ENCODE assay signal across 20 mouse cellular contexts in genomic region chr14:79280456-79280855, GRCm38 (mm10). TPM values are rescaled to one million over a fixed set of nuclear protein-coding genes. Genes with fewer than 3 reads are reported as not detected.
DNase-seq lines count a peak whose midpoint lies in the region; ATAC-seq and TF ChIP-seq lines count a peak whose summit lies in the region.
"Had no signal": no experiment of that assay in that cellular context is flagged by ENCODE, and none has a peak within 500 bp of the region (broad histone marks: within the 10 kb centered on the region; RNA-seq: fewer than 3 reads in every experiment).

No protein-coding gene starts in this region.

- no peaks in the 10 kb centered on the region for H3K79me2 ChIP-seq in CH12.LX (replicated peaks; ENCODE audit: control insufficient read depth, extremely low read depth, insufficient read depth, poor library complexity, severe bottlenecking)

- TF ChIP-seq EP300 in CH12.LX (IDR thresholded peaks at IDR 0.05; ENCODE audit: low read length): no peak

- no peaks in the 10 kb centered on the region for H3K27me3 ChIP-seq in kidney, embryonic 15.5 days
- H3K27me3 ChIP-seq in CH12.LX (replicated peaks): no peaks in the 10 kb centered on the region
- H3K27me3 ChIP-seq in forebrain, embryonic 11.5 days (ENCODE audit: control insufficient read depth, insufficient read depth, low read length): no peaks in the 10 kb centered on the region
- H3K27me3 ChIP-seq: neural tube, embryonic 15.5 days; Patski had no signal

- DNase-seq in kidney, postnatal 36 days: no peak
- DNase-seq in CH12.LX (ENCODE audit: extremely low read depth): no peak
- DNase-seq in induced T-regulatory cell, adult 2 months (ENCODE audit: low read depth): peak; percentile 46
- DNase-seq in thymus, postnatal 25 days: peak; percentile 85
- DNase-seq in heart, postnatal 36 days: no peak
- DNase-seq in forebrain, embryonic 11.5 days (ENCODE audit: low spot score): no peak
- DNase-seq: cerebellum, adult 8-10 months; embryo, embryonic 11 days; heart, postnatal 14 days; right cerebral cortex, adult 18-20 months had no signal

- H3K9me3 ChIP-seq in kidney, embryonic 15.5 days (replicated peaks): no peaks in the 10 kb centered on the region; the same call in 1 of the 2 replicates
- H3K9me3 ChIP-seq in CH12.LX (replicated peaks; ENCODE audit: low read length): no peaks in the 10 kb centered on the region
- H3K9me3 ChIP-seq in forebrain, embryonic 11.5 days (ENCODE audit: control insufficient read depth, low read length): no peaks in the 10 kb centered on the region
- H3K9me3 ChIP-seq: neural tube, embryonic 15.5 days had no signal

- TF ChIP-seq CTCF in CH12.LX (conservative IDR thresholded peaks at IDR 0.05 in 1 of 2, IDR thresholded peaks at IDR 0.05 in 1 of 2; ENCODE audit: low read depth in 2 of 2, low read length in 2 of 2): no peak

- no peaks in the 10 kb centered on the region for H3K36me3 ChIP-seq in kidney, embryonic 15.5 days
- no peaks in the 10 kb centered on the region for H3K36me3 ChIP-seq in CH12.LX (replicated peaks in 1 of 2; ENCODE audit: control insufficient read depth in 1 of 2, insufficient read depth in 1 of 2, low read length in 1 of 2)
- H3K36me3 ChIP-seq in forebrain, embryonic 11.5 days (ENCODE audit: control insufficient read depth, insufficient read depth, low read length): no peaks in the 10 kb centered on the region
- H3K36me3 ChIP-seq: neural tube, embryonic 15.5 days had no signal

- no peak for TF ChIP-seq RAD21 in CH12.LX (IDR thresholded peaks at IDR 0.05; ENCODE audit: low read depth, low read length)

- 0 out of 2 replicates have a peak overlapping the region, but pooled peaks have one; percentile 9 for H3K27ac ChIP-seq in kidney, embryonic 15.5 days
- no peak overlapping the region for H3K27ac ChIP-seq in CH12.LX (ENCODE audit: insufficient read depth, low read depth)
- no peak overlapping the region for H3K27ac ChIP-seq in forebrain, embryonic 11.5 days (ENCODE audit: low read depth, low read length)
- H3K27ac ChIP-seq: neural tube, embryonic 15.5 days had no signal

- H3K9ac ChIP-seq in kidney, embryonic 15.5 days: no peak overlapping the region
- H3K9ac ChIP-seq in CH12.LX (ENCODE audit: insufficient read depth, low read depth): no peak overlapping the region
- H3K9ac ChIP-seq in forebrain, embryonic 11.5 days (ENCODE audit: low read length): no peak overlapping the region
- H3K9ac ChIP-seq: neural tube, embryonic 15.5 days had no signal

- H3K4me3 ChIP-seq in kidney, embryonic 15.5 days (replicated peaks): no peak overlapping the region
- H3K4me3 ChIP-seq in CH12.LX (replicated peaks in 1 of 3; ENCODE audit: low read depth in 2 of 3, low read length in 2 of 3, poor library complexity in 1 of 3): no peak overlapping the region
- no peak overlapping the region for H3K4me3 ChIP-seq in forebrain, embryonic 11.5 days (ENCODE audit: low read depth, low read length)
- H3K4me3 ChIP-seq: neural tube, embryonic 15.5 days had no signal

- in situ Hi-C loops in CH12.LX (cut with MboI; ENCODE audit: low pct_ligation_motif_present, low pct_unique_long_range_greater_than_20kb, low sequenced_read_pairs): no loop called here

- no peak for TF ChIP-seq POLR2A in CH12.LX (IDR thresholded peaks at IDR 0.05; ENCODE audit: low read depth, low read length)

- 68% methylated on average over 9 of the region's 9 CpGs for WGBS in kidney, embryonic 15.5 days
- WGBS in forebrain, embryonic 11.5 days: 90% methylated on average over 9 of the region's 9 CpGs

- H3K4me1 ChIP-seq in kidney, embryonic 15.5 days: peaks cover 19% of the 10 kb centered on the region; the same call in 1 of the 2 replicates
- H3K4me1 ChIP-seq in CH12.LX (ENCODE audit: control insufficient read depth in 1 of 2, insufficient read depth in 2 of 2): peaks cover 4 to 7% of the 10 kb centered on the region in 2 experiments; a peak in 1 of 4 replicates
- H3K4me1 ChIP-seq in forebrain, embryonic 11.5 days (replicated peaks; ENCODE audit: control insufficient read depth, insufficient read depth, low read length): peaks cover 2% of the 10 kb centered on the region; the same call in 1 of the 2 replicates

- dilution Hi-C loops in CH12.LX (cut with MboI; ENCODE audit: extremely low pct_ligation_motif_present, extremely low pct_unique_long_range_greater_than_20kb, low sequenced_read_pairs): no loop called here

- H3K4me2 ChIP-seq in kidney, embryonic 15.5 days: no peak overlapping the region
- H3K4me2 ChIP-seq in CH12.LX (ENCODE audit: insufficient read depth, low read depth, poor library complexity, severe bottlenecking): no peak overlapping the region
- no peak overlapping the region for H3K4me2 ChIP-seq in forebrain, embryonic 11.5 days (ENCODE audit: low read depth, low read length, severe bottlenecking)
- H3K4me2 ChIP-seq: neural tube, embryonic 15.5 days had no signal

- intact Hi-C loops in heart, postnatal 36 days (cut with DNase I): no loop called here

- peak; percentile 35; the same call in 1 of the 2 replicates for ATAC-seq in kidney, embryonic 15.5 days (replicated peaks; ENCODE audit: low FRiP score)
- ATAC-seq in forebrain, embryonic 11.5 days (replicated peaks; ENCODE audit: low FRiP score): no peak
- ATAC-seq: Patski had no signal

TF ChIP-seq in CH12.LX, 34 proteins besides CTCF, POLR2A, EP300 and RAD21:
- TF ChIP-seq ZC3H11A (IDR thresholded peaks at IDR 0.05; ENCODE audit: low read depth, low read length) (no peak), MAFK (IDR thresholded peaks at IDR 0.05; ENCODE audit: insufficient replicate concordance, low read length) (no peak), UBTF (IDR thresholded peaks at IDR 0.05; ENCODE audit: low read depth, low read length) (no peak), TBP (conservative IDR thresholded peaks at IDR 0.05; ENCODE audit: low read depth, low read length) (peak; percentile 66; the same call in 1 of the 2 replicates), ELF1 (IDR thresholded peaks at IDR 0.05; ENCODE audit: low read depth, low read length) (no peak)

RNA-seq across cellular contexts. Expression of gene Rgcc, which starts 21.0 kb away (rescaled TPM):
- polyA plus RNA-seq in kidney, embryonic 15.5 days (2015; fragmentation: Nextera tagmentation; extraction: Ambion mirVana): 28.7 and 29.7 TPM in 2 replicates
- total RNA-seq in CH12.LX (2012; rRNA removed): 1.6 and 2.2 TPM in 2 replicates
- total RNA-seq in CH12.LX (2014; rRNA removed): 3.3 and 5.2 TPM in 2 replicates
- 1.2 and 2.3 TPM in 2 replicates for polyA plus RNA-seq in CH12.LX (2012; ENCODE audit: insufficient read length, low read depth)
- 10 to 100 TPM; 54.7 to 54.8 TPM for total RNA-seq in heart, postnatal 36 days (2021)
- polyA plus RNA-seq in forebrain, embryonic 11.5 days (2014; fragmentation: Nextera tagmentation; extraction: Ambion mirVana): 72.4 and 75.8 TPM in 2 replicates

RNA-seq across cellular contexts. Expression of gene Zfp957, which starts 33.3 kb away (rescaled TPM):
- 0.14 TPM in 1 of 2 replicates, not detected in the other for polyA plus RNA-seq in kidney, embryonic 15.5 days (2015; fragmentation: Nextera tagmentation; extraction: Ambion mirVana)
- total RNA-seq in CH12.LX (2012; rRNA removed): not detected in 2 replicates
- total RNA-seq in CH12.LX (2014; rRNA removed): not detected in 2 replicates
- polyA plus RNA-seq in CH12.LX (2012; ENCODE audit: insufficient read length, low read depth): not detected in 2 replicates
- total RNA-seq in heart, postnatal 36 days (2021): not detected
- not detected in 2 replicates for polyA plus RNA-seq in forebrain, embryonic 11.5 days (2014; fragmentation: Nextera tagmentation; extraction: Ambion mirVana)
- total RNA-seq: adrenal gland, adult 18-20 months; granulocyte monocyte progenitor cell, adult 5-6 weeks; heart, postnatal 14 days; layer of hippocampus, adult 18-20 months; left cerebral cortex, postnatal 10 days; liver, adult 2 months; megakaryocyte, adult 5-6 weeks had no signal
- polyA plus RNA-seq: liver, adult 2 months; lung, embryonic 16.5 days; neural tube, embryonic 15.5 days had no signal

Comparison
In these comparisons a context has a peak if more than half of its experiments do, and no peak if none do; other contexts are left out.
1. DNase-seq: peak in induced T-regulatory cell, adult 2 months (single experiment) and thymus, postnatal 25 days (single experiment); none in kidney, postnatal 36 days (0 of 2), CH12.LX (single experiment), heart, postnatal 36 days (0 of 2) and forebrain, embryonic 11.5 days (single experiment).